Mouse (Mus musculus): ENCODE measurements around the gene Gpn2.

Gene Gpn2

GRCm38 (mm10) chr4:133625621-133626071 lies 41.5 kb downstream of the Gpn2 start:
- no peak for DNase-seq (ENCODE audit: low spot score)

GRCm38 (mm10) chr4:133626221-133626620 lies 42.1 kb downstream of the Gpn2 start:
- no peak for DNase-seq (ENCODE audit: low spot score)

GRCm38 (mm10) chr4:133626621-133627020 lies 42.5 kb downstream of the Gpn2 start:
- no peak for DNase-seq (ENCODE audit: low spot score)

DNA sequence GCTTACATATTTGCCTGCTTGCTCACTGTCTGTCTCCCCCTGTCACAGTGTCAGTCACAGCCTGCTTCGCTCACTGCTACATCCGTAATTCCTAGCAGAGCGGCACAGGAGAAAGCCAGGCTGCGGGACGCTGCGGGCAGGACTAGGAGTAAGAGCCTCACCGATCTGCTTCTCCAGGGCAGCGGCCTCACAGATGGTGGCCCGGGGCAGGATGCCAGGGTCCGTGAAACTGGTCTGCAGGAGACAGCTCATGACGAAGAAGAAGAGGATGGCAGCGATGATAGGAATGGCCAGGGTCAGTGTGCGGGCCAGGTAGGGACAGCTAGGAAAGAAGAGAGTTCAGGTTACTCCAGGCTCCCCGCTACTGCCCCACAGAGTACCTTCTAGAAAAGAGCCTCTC lies 42.9 kb downstream of the Gpn2 start:
- DNase-seq (ENCODE audit: low spot score): no peak

DNA sequence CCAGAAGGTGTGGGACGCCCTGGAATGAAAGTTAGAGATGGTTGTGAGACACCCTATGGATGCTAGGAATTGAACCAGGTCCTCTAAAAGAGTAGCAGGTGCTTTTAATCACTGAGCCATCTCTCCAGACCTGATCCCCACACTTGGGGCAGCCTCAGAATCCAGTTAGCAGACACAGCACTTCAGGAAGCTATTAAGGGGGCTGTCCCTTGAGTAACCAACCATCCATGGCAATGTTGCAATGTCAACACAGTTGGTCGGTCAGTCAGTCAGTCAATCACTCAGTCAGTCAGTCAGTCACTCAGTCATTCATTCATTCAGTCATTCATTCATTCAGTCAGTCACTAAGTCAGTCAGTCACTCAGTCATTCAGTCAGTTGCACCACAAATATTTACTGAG lies 44.4 kb downstream of the Gpn2 start:
- DNase-seq (ENCODE audit: low spot score): no peak

- DNase-seq (ENCODE audit: low spot score): no peak
Observed at GRCm38 (mm10) chr4:133629191-133629590, 45.0 kb downstream of the Gpn2 start.

GRCm38 (mm10) chr4:133630326-133630920 lies 46.3 kb downstream of the Gpn2 start:
- DNase-seq (ENCODE audit: low spot score): no peak

GRCm38 (mm10) chr4:133631071-133631768 lies 47.1 kb downstream of the Gpn2 start:
- DNase-seq (ENCODE audit: low spot score): no peak

DNA sequence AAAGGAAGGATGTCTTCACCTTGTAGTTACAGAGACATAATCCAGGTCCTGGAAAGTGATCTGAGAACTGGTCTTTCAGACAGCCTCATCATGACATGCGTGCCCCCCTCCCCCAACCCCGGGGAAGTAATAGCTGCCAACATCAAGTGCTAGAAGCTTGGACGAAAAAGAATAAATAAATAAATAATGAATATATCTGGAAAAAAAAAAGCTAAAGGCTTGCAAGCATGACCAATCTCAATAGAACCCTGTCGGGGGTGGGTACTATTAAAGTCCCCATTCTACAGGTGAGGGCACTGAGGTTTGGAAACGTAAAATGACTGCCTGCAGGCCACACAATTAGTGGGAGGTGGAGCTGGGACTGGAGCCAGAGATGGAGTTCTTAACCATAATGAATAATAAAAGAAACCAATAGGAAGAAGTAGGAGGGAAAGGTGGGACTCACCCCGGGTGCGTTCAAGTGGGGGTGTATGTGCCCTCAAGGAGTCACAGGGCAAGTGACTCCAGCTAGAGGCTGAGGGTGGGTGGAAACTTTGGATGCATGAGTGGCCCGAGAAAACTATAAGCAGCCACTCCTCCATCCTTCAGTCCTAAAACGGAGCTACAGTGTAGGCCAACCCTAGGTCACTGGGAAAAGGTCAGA lies 47.7 kb downstream of the Gpn2 start:
- no peak for DNase-seq (ENCODE audit: low spot score)

DNA sequence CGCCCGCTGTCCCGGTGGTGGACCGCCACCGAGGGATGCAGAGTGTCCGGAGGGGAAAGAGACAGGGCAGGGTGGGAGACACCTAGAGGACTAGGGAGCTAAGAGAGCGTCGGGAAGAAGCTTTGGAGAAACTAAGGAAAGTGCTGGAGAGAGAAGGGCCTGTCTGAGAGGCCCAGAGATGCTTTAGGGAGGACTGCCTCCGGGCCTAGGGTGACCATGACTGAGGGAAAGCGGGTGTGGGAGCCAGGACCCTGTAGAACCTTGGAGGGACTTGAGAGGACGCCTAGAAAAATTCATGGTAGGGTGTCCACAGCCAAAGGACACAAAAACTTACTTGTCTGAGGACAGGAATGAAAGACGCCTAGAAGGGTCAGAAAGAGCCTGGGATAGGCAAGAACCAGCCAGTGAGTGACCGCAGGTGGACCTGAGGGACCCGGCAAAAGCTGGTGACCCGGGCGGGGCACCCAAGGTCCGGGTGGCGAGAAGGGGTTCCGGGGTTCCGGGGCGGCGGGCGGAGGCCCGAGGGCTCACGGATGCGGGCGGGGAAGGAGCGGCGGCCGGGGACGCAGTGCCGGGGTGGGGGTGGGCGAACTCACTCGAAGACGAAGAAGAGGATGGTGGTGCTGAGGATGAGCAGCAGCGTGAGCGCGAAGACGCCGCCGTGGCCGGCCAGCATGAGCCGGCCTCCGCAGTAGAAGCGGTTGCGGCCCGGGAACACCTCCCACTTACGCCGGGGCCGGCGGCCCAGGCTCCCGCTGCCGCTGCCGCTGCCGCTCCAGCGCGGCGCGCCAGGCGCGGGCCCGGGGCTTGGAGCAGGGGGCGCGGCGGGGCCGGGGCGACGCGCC lies 48.5 kb downstream of the Gpn2 start:
- peak; percentile 27 for DNase-seq (ENCODE audit: low spot score)

GRCm38 (mm10) chr4:133633332-133634042 lies 49.3 kb downstream of the Gpn2 start:
- DNase-seq (ENCODE audit: low spot score): peak; percentile 86

- no peak for DNase-seq (ENCODE audit: low spot score)
Observed at GRCm38 (mm10) chr4:133634043-133634410, 49.9 kb downstream of the Gpn2 start.

Measured in ovary, postnatal 10 days (tissue).